Mouse (Mus musculus) liver, adult (tissue): ENCODE measurements around the gene Ubr2.

ENCODE experiments used
- GATA4 ChIP-seq: IDR thresholded peaks from 2 replicates; pipeline ENCODE4 v1.6.1; 2014; ENCODE audit warnings: mild to moderate bottlenecking, low read length; ENCODE audit not compliant: insufficient replicate concordance

The Ubr2 gene

GRCm38 (mm10) chr17:46883107-46883506 is 127.2 kb downstream of the Ubr2 start:
- no peak for TF ChIP-seq GATA4

- TF ChIP-seq GATA4, result no peak
These were observed 128.6 kb downstream of the Ubr2 start for GRCm38 (mm10) chr17:46881728-46882127.

- no peak for TF ChIP-seq GATA4
These were observed 130.0 kb downstream of the Ubr2 start for GRCm38 (mm10) chr17:46880322-46880721.

GRCm38 (mm10) chr17:46879841-46880311 is 130.5 kb downstream of the Ubr2 start:
- peak; percentile 38; the same call in 1 of the 2 replicates for TF ChIP-seq GATA4
